Mouse (Mus musculus): Measurements from ENCODE around the gene Pde7b.

- TF ChIP-seq CTCF (IDR thresholded peaks at IDR 0.05; ENCODE audit: low read depth), result no peak
- no peak for TF ChIP-seq EP300 (IDR thresholded peaks at IDR 0.05; ENCODE audit: low read depth)
Measured at GRCm38 (mm10) chr10:20662951-20663350, 61.9 kb downstream of the Pde7b start.
